Mouse (Mus musculus) heart, embryonic 16.5 days (tissue): ENCODE results near the gene Armc8. TPM values are rescaled to one million over a fixed set of nuclear protein-coding genes. Genes with fewer than 3 reads are reported as not detected.
A peak's percentile ranks its signal among the peaks of the same experiment; 100 is the strongest.

Experiments
- ATAC-seq: fragments of 200-750 bp; cut with Nextera tagmentation; replicated peaks from 2 replicates; pipeline ENCODE4 v1.8.0; 2017; ENCODE audit warnings: moderate number of reproducible peaks; ENCODE audit not compliant: insufficient read depth, low FRiP score; ENCODE audit errors: extremely low read depth
- H3K27ac ChIP-seq: fragments of 300-500 bp; sonication (generic); 2 replicates; pipeline ENCODE4 v1.5.1; 2014; ENCODE audit warnings: mild to moderate bottlenecking, low read length, control low read depth, moderate library complexity
- H3K27me3 ChIP-seq: fragments of 300-500 bp; sonication (generic); 2 replicates; pipeline ENCODE4 v1.6.1; 2014; ENCODE audit warnings: low read length, mixed read lengths; ENCODE audit not compliant: control insufficient read depth, insufficient read depth
- H3K36me3 ChIP-seq: fragments of 300-500 bp; sonication (generic); 2 replicates; pipeline ENCODE4 v1.6.1; 2014; ENCODE audit not compliant: control insufficient read depth, insufficient read depth
- H3K4me1 ChIP-seq: fragments of 300-500 bp; sonication (generic); 2 replicates; pipeline ENCODE4 v1.6.1; 2014; ENCODE audit warnings: low read length, mixed read lengths; ENCODE audit not compliant: control insufficient read depth, insufficient read depth
- H3K4me2 ChIP-seq: fragments of 300-500 bp; sonication (generic); 2 replicates; pipeline ENCODE4 v1.6.1; 2014; ENCODE audit warnings: low read depth, mild to moderate bottlenecking, control low read depth, low read length
- H3K4me3 ChIP-seq: fragments of 300-500 bp; sonication (generic); 2 replicates; pipeline ENCODE4 v1.5.1; 2014; ENCODE audit warnings: mild to moderate bottlenecking, control low read depth, low read length
- H3K9ac ChIP-seq: fragments of 300-500 bp; sonication (generic); 2 replicates; pipeline ENCODE4 v1.6.1; 2014; ENCODE audit warnings: low read length, control low read depth
- H3K9me3 ChIP-seq: fragments of 300-500 bp; sonication (generic); replicated peaks from 2 replicates; pipeline ENCODE4 v1.6.1; 2016; ENCODE audit warnings: low read length; ENCODE audit not compliant: control insufficient read depth
- WGBS: fragments of 180-500 bp; shearing (Covaris S2); extraction: QIAGEN DNeasy Blood & Tissue Kit; methylation state at CpG from one replicate; pipeline ENCODE4 v1.1.7; 2014; 5-methylcytosine and 5-hydroxymethylcytosine counted together
- polyA plus RNA-seq: library from polyadenylated mRNA; unstranded; fragments of >200 nt; fragmentation: Nextera tagmentation; extraction: Ambion mirVana; gene quantifications from 2 replicates; pipeline ENCODE4 v1.2.1, GENCODE M21; 2015

Gene Armc8
- polyA plus RNA-seq, 1 experiment from 2014 or later: 21.4 TPM

- H3K27ac ChIP-seq: peak overlapping the region; percentile 84
- peak overlapping the region; percentile 81 for H3K4me3 ChIP-seq
- ATAC-seq: peak; percentile 42; the same call in 1 of the 2 replicates
- H3K27me3 ChIP-seq: peaks cover 11% of the 10 kb centered on the region
- H3K9ac ChIP-seq: peak overlapping the region; percentile 87
- peaks cover 17% of the 10 kb centered on the region for H3K4me1 ChIP-seq
- H3K9me3 ChIP-seq: no peaks in the 10 kb centered on the region
- WGBS: 22% methylated on average over 16 of the region's 16 CpGs
- H3K36me3 ChIP-seq: no peaks in the 10 kb centered on the region
- H3K4me2 ChIP-seq: peak overlapping the region; percentile 96
Measured at GRCm38 (mm10) chr9:99435619-99436181, 133.0 kb downstream of the Armc8 start.

GRCm38 (mm10) chr9:99434892-99435618, 133.6 kb downstream of the Armc8 start:
- Histone ChIP-seq H3K4me1 (peaks cover 17% of the 10 kb centered on the region), H3K36me3 (no peaks in the 10 kb centered on the region), H3K27ac (peak overlapping the region; percentile 84), H3K4me3 (peak overlapping the region; percentile 81), H3K9ac (peak overlapping the region; percentile 87), H3K27me3 (peaks cover 11% of the 10 kb centered on the region), H3K9me3 (no peaks in the 10 kb centered on the region), H3K4me2 (peak overlapping the region; percentile 96)
- WGBS: 43% methylated on average over 14 of the region's 14 CpGs
- peak; percentile 67 for ATAC-seq

- no peak for ATAC-seq
- Histone ChIP-seq H3K4me1 (peaks cover 24% of the 10 kb centered on the region), H3K4me3 (no peak overlapping the region), H3K27ac (no peak overlapping the region), H3K27me3 (no peaks in the 10 kb centered on the region; the same call in 1 of the 2 replicates), H3K36me3 (no peaks in the 10 kb centered on the region), H3K9ac (no peak overlapping the region), H3K4me2 (no peak overlapping the region), H3K9me3 (no peaks in the 10 kb centered on the region)
- WGBS: 80% methylated on average over 4 of the region's 4 CpGs
Measured at GRCm38 (mm10) chr9:99432478-99432877, 136.2 kb downstream of the Armc8 start.

- no peaks in the 10 kb centered on the region for H3K9me3 ChIP-seq
- H3K4me3 ChIP-seq: no peak overlapping the region
- 83% methylated on average over 6 of the region's 6 CpGs for WGBS
- H3K4me1 ChIP-seq: peaks cover 19% of the 10 kb centered on the region; the same call in 1 of the 2 replicates
- no peak for ATAC-seq
- no peaks in the 10 kb centered on the region for H3K27me3 ChIP-seq
- H3K27ac ChIP-seq: no peak overlapping the region
- H3K4me2 ChIP-seq: no peak overlapping the region
- no peaks in the 10 kb centered on the region for H3K36me3 ChIP-seq
- no peak overlapping the region for H3K9ac ChIP-seq
Measured at GRCm38 (mm10) chr9:99431963-99432362, 136.7 kb downstream of the Armc8 start.

GRCm38 (mm10) chr9:99431346-99431745, 137.4 kb downstream of the Armc8 start:
- H3K36me3 ChIP-seq: no peaks in the 10 kb centered on the region
- no peak overlapping the region for H3K4me2 ChIP-seq
- H3K4me1 ChIP-seq: peaks cover 18% of the 10 kb centered on the region; the same call in 1 of the 2 replicates
- no peaks in the 10 kb centered on the region for H3K27me3 ChIP-seq
- WGBS: 90% methylated on average over 8 of the region's 8 CpGs
- no peak for ATAC-seq
- H3K9me3 ChIP-seq: no peaks in the 10 kb centered on the region
- no peak overlapping the region for H3K27ac ChIP-seq
- H3K9ac ChIP-seq: no peak overlapping the region
- no peak overlapping the region for H3K4me3 ChIP-seq

- peaks cover 17% of the 10 kb centered on the region; the same call in 1 of the 2 replicates for H3K4me1 ChIP-seq
- no peaks in the 10 kb centered on the region for H3K27me3 ChIP-seq
- no peak for ATAC-seq
- 74% methylated on average over 6 of the region's 6 CpGs for WGBS
- H3K4me3 ChIP-seq: no peak overlapping the region
- H3K4me2 ChIP-seq: no peak overlapping the region
- no peaks in the 10 kb centered on the region for H3K9me3 ChIP-seq
- no peak overlapping the region for H3K9ac ChIP-seq
- H3K27ac ChIP-seq: no peak overlapping the region
- H3K36me3 ChIP-seq: no peaks in the 10 kb centered on the region
Measured at GRCm38 (mm10) chr9:99430806-99431205, 137.9 kb downstream of the Armc8 start.

- H3K4me2 ChIP-seq: no peak overlapping the region
- H3K4me3 ChIP-seq: no peak overlapping the region
- H3K9ac ChIP-seq: no peak overlapping the region
- H3K27me3 ChIP-seq: no peaks in the 10 kb centered on the region
- no peak for ATAC-seq
- no peaks in the 10 kb centered on the region for H3K9me3 ChIP-seq
- no peaks in the 10 kb centered on the region for H3K36me3 ChIP-seq
- no peak overlapping the region for H3K27ac ChIP-seq
- WGBS: 86% methylated on average over 3 of the region's 3 CpGs
- peaks cover 12% of the 10 kb centered on the region; the same call in 1 of the 2 replicates for H3K4me1 ChIP-seq
Measured at GRCm38 (mm10) chr9:99429845-99430244, 138.9 kb downstream of the Armc8 start.

- no peaks in the 10 kb centered on the region for H3K36me3 ChIP-seq
- no peak overlapping the region for H3K9ac ChIP-seq
- H3K4me2 ChIP-seq: no peak overlapping the region
- H3K27ac ChIP-seq: no peak overlapping the region
- peaks cover 8% of the 10 kb centered on the region; the same call in 1 of the 2 replicates for H3K4me1 ChIP-seq
- H3K27me3 ChIP-seq: no peaks in the 10 kb centered on the region
- WGBS: 49% methylated on average over 11 of the region's 11 CpGs
- no peaks in the 10 kb centered on the region for H3K9me3 ChIP-seq
- H3K4me3 ChIP-seq: no peak overlapping the region
- no peak for ATAC-seq
Measured at GRCm38 (mm10) chr9:99428601-99429331, 139.9 kb downstream of the Armc8 start.
